Mouse (Mus musculus): ENCODE measurements around the gene Klk1b27. TPM values are rescaled to one million over a fixed set of nuclear protein-coding genes. Genes with fewer than 3 reads are reported as not detected.
"Not testable (repeated sequence)": the region's sequence is repeated elsewhere in the genome, so short reads cannot be mapped to it uniquely, and the experiment has no call there.

The Klk1b27 gene
- polyA plus RNA-seq (2015; fragmentation: Nextera tagmentation; extraction: Ambion mirVana): not detected in 2 replicates

- ATAC-seq; H3K36me3 ChIP-seq (ENCODE audit: control insufficient read depth, insufficient read depth, low read length); H3K4me3 ChIP-seq (ENCODE audit: low read length); H3K27me3 ChIP-seq (replicated peaks; ENCODE audit: control insufficient read depth, insufficient read depth, low read length); H3K9me3 ChIP-seq (ENCODE audit: control insufficient read depth, low read length); H3K9ac ChIP-seq (ENCODE audit: low read depth, low read length); H3K27ac ChIP-seq (ENCODE audit: low read length); H3K4me2 ChIP-seq (ENCODE audit: low read depth, low read length); H3K4me1 ChIP-seq (ENCODE audit: control insufficient read depth, insufficient read depth, low read length): not testable (repeated sequence)
- 72% methylated on average over 3 of the region's 3 CpGs for WGBS
Measured at GRCm38 (mm10) chr7:44051990-44052389, at the start of gene Klk1b27. Gene Klk1b27 (plus strand): TSS chr7:44052290.

GRCm38 (mm10) chr7:44004847-44005246, 47.2 kb upstream of the Klk1b27 start:
- no peak for ATAC-seq
- no peaks in the 10 kb centered on the region for H3K36me3 ChIP-seq (ENCODE audit: control insufficient read depth, insufficient read depth, low read length)
- H3K27ac ChIP-seq (ENCODE audit: low read length): no peak overlapping the region
- H3K4me1 ChIP-seq (ENCODE audit: control insufficient read depth, insufficient read depth, low read length): no peaks in the 10 kb centered on the region
- H3K4me3 ChIP-seq (ENCODE audit: low read length): no peak overlapping the region
- no peaks in the 10 kb centered on the region for H3K9me3 ChIP-seq (ENCODE audit: control insufficient read depth, low read length)
- no peaks in the 10 kb centered on the region for H3K27me3 ChIP-seq (replicated peaks; ENCODE audit: control insufficient read depth, insufficient read depth, low read length)
- no peak overlapping the region for H3K9ac ChIP-seq (ENCODE audit: low read depth, low read length)
- no peak overlapping the region for H3K4me2 ChIP-seq (ENCODE audit: low read depth, low read length)

GRCm38 (mm10) chr7:44011868-44012267, 40.2 kb upstream of the Klk1b27 start, which contains the start of gene Klk1b26:
Gene Klk1b26 (plus strand): TSS chr7:44012168.
- H3K9me3 ChIP-seq (ENCODE audit: control insufficient read depth, low read length); H3K36me3 ChIP-seq (ENCODE audit: control insufficient read depth, insufficient read depth, low read length); H3K9ac ChIP-seq (ENCODE audit: low read depth, low read length); H3K4me3 ChIP-seq (ENCODE audit: low read length); H3K4me2 ChIP-seq (ENCODE audit: low read depth, low read length); H3K27ac ChIP-seq (ENCODE audit: low read length); ATAC-seq; H3K27me3 ChIP-seq (replicated peaks; ENCODE audit: control insufficient read depth, insufficient read depth, low read length); H3K4me1 ChIP-seq (ENCODE audit: control insufficient read depth, insufficient read depth, low read length): not testable (repeated sequence)

DNA sequence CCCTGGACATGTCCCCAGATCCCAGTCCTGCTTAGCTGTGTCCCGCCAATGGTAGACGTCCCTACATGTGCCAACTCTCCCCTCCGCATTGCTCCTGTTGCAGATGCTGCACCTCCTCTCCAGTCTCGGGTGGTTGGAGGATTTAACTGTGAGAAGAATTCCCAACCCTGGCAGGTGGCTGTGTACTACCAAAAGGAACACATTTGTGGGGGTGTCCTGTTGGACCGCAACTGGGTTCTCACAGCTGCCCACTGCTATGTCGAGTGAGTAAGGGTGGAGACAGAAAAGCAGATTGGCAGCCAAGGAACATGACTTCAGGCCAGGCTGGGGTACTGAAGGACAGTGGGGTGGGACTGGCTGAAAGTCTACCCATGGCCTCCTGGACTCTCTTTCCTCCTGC, 37.4 kb upstream of the Klk1b27 start:
- not testable (repeated sequence) for H3K9ac ChIP-seq (ENCODE audit: low read depth, low read length); ATAC-seq; H3K36me3 ChIP-seq (ENCODE audit: control insufficient read depth, insufficient read depth, low read length); H3K27me3 ChIP-seq (replicated peaks; ENCODE audit: control insufficient read depth, insufficient read depth, low read length); H3K9me3 ChIP-seq (ENCODE audit: control insufficient read depth, low read length); H3K4me3 ChIP-seq (ENCODE audit: low read length); H3K4me1 ChIP-seq (ENCODE audit: control insufficient read depth, insufficient read depth, low read length); H3K4me2 ChIP-seq (ENCODE audit: low read depth, low read length); H3K27ac ChIP-seq (ENCODE audit: low read length)
- 77% methylated on average over 6 of the region's 6 CpGs for WGBS

GRCm38 (mm10) chr7:44015071-44015470, 37.0 kb upstream of the Klk1b27 start:
- no peak overlapping the region for H3K4me2 ChIP-seq (ENCODE audit: low read depth, low read length)
- H3K36me3 ChIP-seq (ENCODE audit: control insufficient read depth, insufficient read depth, low read length): no peaks in the 10 kb centered on the region
- H3K4me3 ChIP-seq (ENCODE audit: low read length): no peak overlapping the region
- WGBS: 81% methylated on average over 5 of the region's 5 CpGs
- no peaks in the 10 kb centered on the region for H3K4me1 ChIP-seq (ENCODE audit: control insufficient read depth, insufficient read depth, low read length)
- ATAC-seq: no peak
- H3K9me3 ChIP-seq (ENCODE audit: control insufficient read depth, low read length): no peaks in the 10 kb centered on the region
- no peaks in the 10 kb centered on the region for H3K27me3 ChIP-seq (replicated peaks; ENCODE audit: control insufficient read depth, insufficient read depth, low read length)
- H3K9ac ChIP-seq (ENCODE audit: low read depth, low read length): no peak overlapping the region
- no peak overlapping the region for H3K27ac ChIP-seq (ENCODE audit: low read length)

DNA sequence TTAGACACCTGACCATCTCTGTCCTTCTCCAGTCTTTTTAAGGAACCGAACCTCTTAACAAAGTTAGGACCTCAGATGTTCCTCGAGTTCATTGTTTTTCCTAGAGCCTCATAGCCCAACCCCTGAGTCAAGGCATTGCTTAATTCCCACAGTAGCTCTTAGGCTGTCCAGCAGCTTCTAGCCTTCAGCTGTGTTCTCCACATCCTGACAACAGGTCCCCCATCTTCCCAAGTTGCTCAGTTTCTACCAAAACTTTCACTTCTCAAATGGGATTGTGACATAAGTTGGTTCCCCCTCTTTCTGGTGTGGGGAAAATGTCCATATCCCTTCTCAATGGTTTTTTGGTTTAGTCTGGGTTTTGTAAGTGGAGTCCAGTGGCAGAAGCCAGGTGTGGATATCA, 20.0 kb downstream of the Klk1b27 start:
- Histone ChIP-seq H3K9ac (ENCODE audit: low read depth, low read length) (no peak overlapping the region), H3K4me3 (ENCODE audit: low read length) (no peak overlapping the region), H3K4me2 (ENCODE audit: low read depth, low read length) (no peak overlapping the region), H3K27ac (ENCODE audit: low read length) (no peak overlapping the region), H3K9me3 (ENCODE audit: control insufficient read depth, low read length) (no peaks in the 10 kb centered on the region), H3K36me3 (ENCODE audit: control insufficient read depth, insufficient read depth, low read length) (no peaks in the 10 kb centered on the region), H3K27me3 (replicated peaks; ENCODE audit: control insufficient read depth, insufficient read depth, low read length) (no peaks in the 10 kb centered on the region), H3K4me1 (ENCODE audit: control insufficient read depth, insufficient read depth, low read length) (no peaks in the 10 kb centered on the region)
- no peak for ATAC-seq
- 83% methylated on average over 2 of the region's 2 CpGs for WGBS

DNA sequence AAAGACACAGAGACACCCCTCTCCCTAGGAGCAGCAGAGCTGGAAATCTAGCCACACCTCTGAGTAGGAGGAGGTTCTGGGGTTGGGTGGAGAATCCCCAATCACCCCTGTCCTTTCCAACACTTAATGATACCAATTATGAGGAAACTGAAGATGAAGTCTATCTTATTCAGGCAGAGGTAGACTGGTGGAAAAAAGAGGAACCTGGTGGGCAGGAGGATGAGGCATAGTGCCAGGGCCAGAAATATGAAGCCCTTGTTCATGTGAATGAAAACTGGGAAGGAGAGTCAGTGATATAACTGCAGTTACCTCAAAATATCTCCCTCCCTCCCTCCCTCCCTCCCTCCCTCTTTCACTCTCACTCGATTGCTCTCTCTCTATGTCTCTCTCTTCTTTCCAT, 25.6 kb downstream of the Klk1b27 start:
- Histone ChIP-seq H3K9me3 (ENCODE audit: control insufficient read depth, low read length) (no peaks in the 10 kb centered on the region), H3K9ac (ENCODE audit: low read depth, low read length) (no peak overlapping the region), H3K27ac (ENCODE audit: low read length) (no peak overlapping the region), H3K4me1 (ENCODE audit: control insufficient read depth, insufficient read depth, low read length) (no peaks in the 10 kb centered on the region), H3K4me2 (ENCODE audit: low read depth, low read length) (no peak overlapping the region), H3K36me3 (ENCODE audit: control insufficient read depth, insufficient read depth, low read length) (no peaks in the 10 kb centered on the region), H3K27me3 (replicated peaks; ENCODE audit: control insufficient read depth, insufficient read depth, low read length) (no peaks in the 10 kb centered on the region), H3K4me3 (ENCODE audit: low read length) (no peak overlapping the region)
- WGBS: 80% methylated on average over 1 of the region's 1 CpGs
- no peak for ATAC-seq

DNA sequence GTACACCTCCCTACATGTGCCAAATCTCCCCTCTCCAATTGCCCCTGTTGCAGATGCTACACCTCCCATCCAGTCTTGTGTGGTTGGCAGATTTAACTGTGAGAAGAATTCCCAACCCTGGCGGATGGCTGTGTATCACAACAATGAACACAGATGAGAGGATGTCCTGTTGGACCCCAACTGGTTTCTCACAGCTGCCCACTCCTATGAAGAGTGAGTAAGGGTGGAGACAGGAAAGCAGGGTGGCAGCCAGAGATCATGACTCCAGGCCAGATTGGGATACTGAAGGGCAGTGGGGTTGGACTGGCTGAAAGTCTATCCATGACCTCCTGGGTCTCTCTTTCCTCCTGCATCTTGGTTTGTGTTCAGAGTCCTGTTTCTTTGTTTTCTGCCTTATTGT, 44.0 kb downstream of the Klk1b27 start:
- Histone ChIP-seq H3K27me3 (replicated peaks; ENCODE audit: control insufficient read depth, insufficient read depth, low read length) (no peaks in the 10 kb centered on the region), H3K9me3 (ENCODE audit: control insufficient read depth, low read length) (no peaks in the 10 kb centered on the region), H3K9ac (ENCODE audit: low read depth, low read length) (no peak overlapping the region), H3K4me2 (ENCODE audit: low read depth, low read length) (no peak overlapping the region), H3K4me3 (ENCODE audit: low read length) (no peak overlapping the region), H3K36me3 (ENCODE audit: control insufficient read depth, insufficient read depth, low read length) (no peaks in the 10 kb centered on the region), H3K4me1 (ENCODE audit: control insufficient read depth, insufficient read depth, low read length) (no peaks in the 10 kb centered on the region), H3K27ac (ENCODE audit: low read length) (no peak overlapping the region)
- ATAC-seq: no peak
- 95% methylated on average over 1 of the region's 1 CpGs for WGBS

DNA sequence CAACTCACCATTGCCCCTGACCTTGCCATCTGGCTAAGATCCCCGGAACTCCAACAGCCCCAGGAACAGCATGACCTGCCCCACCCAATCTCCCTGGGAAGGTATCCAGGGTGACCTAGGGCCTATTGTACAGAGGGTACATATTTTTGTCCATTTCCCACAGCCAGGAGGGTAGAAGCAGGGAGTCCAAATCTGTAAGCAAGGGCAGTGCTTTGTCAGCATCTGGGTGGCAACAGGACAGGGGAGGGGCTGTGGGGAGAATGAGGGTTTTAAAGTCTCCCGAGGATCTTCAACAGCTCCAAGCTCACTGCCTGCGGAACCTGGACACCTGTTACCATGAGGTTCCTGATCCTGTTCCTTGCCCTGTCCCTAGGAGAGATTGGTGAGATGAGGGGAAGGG, 49.9 kb downstream of the Klk1b27 start, which contains the start of gene Klk1b21:
Gene Klk1b21 (plus strand): TSS at position 301 of the 400 bp plus-strand sequence.
- H3K27ac ChIP-seq (ENCODE audit: low read length); ATAC-seq; H3K4me3 ChIP-seq (ENCODE audit: low read length); H3K36me3 ChIP-seq (ENCODE audit: control insufficient read depth, insufficient read depth, low read length); H3K9ac ChIP-seq (ENCODE audit: low read depth, low read length); H3K4me1 ChIP-seq (ENCODE audit: control insufficient read depth, insufficient read depth, low read length); H3K27me3 ChIP-seq (replicated peaks; ENCODE audit: control insufficient read depth, insufficient read depth, low read length); H3K4me2 ChIP-seq (ENCODE audit: low read depth, low read length); H3K9me3 ChIP-seq (ENCODE audit: control insufficient read depth, low read length): not testable (repeated sequence)
- 72% methylated on average over 3 of the region's 3 CpGs for WGBS
